Mouse (Mus musculus) stomach, embryonic 14.5 days (tissue): ENCODE data around the gene Fbxl18. TPM values are rescaled to one million over a fixed set of nuclear protein-coding genes. Genes with fewer than 3 reads are reported as not detected.
"Not testable (repeated sequence)": the region's sequence is repeated elsewhere in the genome, so short reads cannot be mapped to it uniquely, and the experiment has no call there.

Source experiments
- ATAC-seq: fragments of 200-750 bp; cut with Nextera tagmentation; 2 replicates; pipeline ENCODE4 v1.8.0; 2017; ENCODE audit warnings: low read depth, moderate TSS enrichment; ENCODE audit not compliant: insufficient number of reproducible peaks, insufficient read depth, low FRiP score
- H3K27ac ChIP-seq: fragments of 300-500 bp; sonication (generic); 2 replicates; pipeline ENCODE4 v1.5.1; 2014; ENCODE audit warnings: mild to moderate bottlenecking, low read length, moderate library complexity, mixed read lengths
- H3K27me3 ChIP-seq: fragments of 300-500 bp; sonication (generic); 2 replicates; pipeline ENCODE4 v1.6.1; 2014; ENCODE audit warnings: low read length, control low read depth, mixed read lengths; ENCODE audit not compliant: control insufficient read depth, insufficient read depth
- H3K36me3 ChIP-seq: fragments of 300-500 bp; sonication (generic); 2 replicates; pipeline ENCODE4 v1.6.1; 2014; ENCODE audit warnings: mild to moderate bottlenecking, control low read depth, low read length, moderate library complexity, mixed read lengths; ENCODE audit not compliant: control insufficient read depth, insufficient read depth
- H3K4me1 ChIP-seq: fragments of 300-500 bp; sonication (generic); 2 replicates; pipeline ENCODE4 v1.6.1; 2014; ENCODE audit warnings: low read length, control low read depth, mixed read lengths; ENCODE audit not compliant: control insufficient read depth, insufficient read depth
- H3K4me2 ChIP-seq: fragments of 300-500 bp; sonication (generic); replicated peaks from 2 replicates; pipeline ENCODE4 v1.6.1; 2014; ENCODE audit warnings: low read depth, low read length, control low read depth
- H3K4me3 ChIP-seq: fragments of 300-500 bp; sonication (generic); 2 replicates; pipeline ENCODE4 v1.5.1; 2014; ENCODE audit warnings: low read depth, low read length, control low read depth
- H3K9ac ChIP-seq: fragments of 300-500 bp; sonication (generic); replicated peaks from 2 replicates; pipeline ENCODE4 v1.6.1; 2014; ENCODE audit warnings: low read depth, mild to moderate bottlenecking, control low read depth, low read length, moderate library complexity, mixed read lengths
- H3K9me3 ChIP-seq: fragments of 300-500 bp; sonication (generic); 2 replicates; pipeline ENCODE4 v1.6.1; 2016; ENCODE audit warnings: low read depth, low read length, control low read depth; ENCODE audit not compliant: control insufficient read depth
- WGBS: fragments of 180-500 bp; shearing (Covaris S2); extraction: QIAGEN DNeasy Blood & Tissue Kit; methylation state at CpG from one replicate; pipeline ENCODE4 v1.1.7; 2014; 5-methylcytosine and 5-hydroxymethylcytosine counted together
- polyA plus RNA-seq: library from polyadenylated mRNA; unstranded; fragments of >200 nt; fragmentation: Nextera tagmentation; extraction: Ambion mirVana; gene quantifications from 2 replicates; pipeline ENCODE4 v1.2.1, GENCODE M21; 2014

Fbxl18 gene
- polyA plus RNA-seq, 1 experiment from 2014 or later = 9.1 TPM

DNA sequence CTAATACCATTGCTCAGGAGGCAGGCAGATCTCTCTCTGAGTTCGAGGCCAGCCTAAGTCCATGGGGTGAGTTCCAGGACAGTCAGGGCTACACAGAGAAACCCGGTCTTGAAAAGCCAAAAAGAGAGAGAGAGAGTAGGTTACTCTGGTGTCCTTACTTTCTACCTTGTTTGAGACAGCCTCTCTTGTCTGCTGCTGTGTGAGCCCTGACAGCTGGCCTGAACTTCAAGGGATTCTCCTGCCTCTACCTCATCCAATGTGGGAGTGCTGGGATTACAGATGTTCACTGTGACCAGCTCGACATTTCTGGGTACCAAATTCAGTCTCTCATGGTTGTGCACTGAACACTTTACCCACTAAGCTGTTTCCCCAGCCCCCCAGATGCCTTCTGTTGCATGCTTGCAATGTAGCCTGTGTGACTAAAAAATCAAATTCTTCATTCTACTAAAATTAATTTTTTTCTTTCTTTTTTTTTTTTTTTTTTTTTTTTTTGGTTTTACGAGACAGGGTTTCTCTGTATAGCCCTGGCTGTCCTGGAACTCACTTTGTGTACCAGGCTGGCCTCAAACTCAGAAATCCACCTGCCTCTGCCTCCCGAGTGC is 4.8 kb upstream of the Fbxl18 start:
- Histone ChIP-seq H3K9ac (no peak overlapping the region), H3K4me1 (peaks cover 10% of the 10 kb centered on the region; the same call in 1 of the 2 replicates), H3K27ac (no peak overlapping the region), H3K9me3 (no peaks in the 10 kb centered on the region), H3K4me2 (no peak overlapping the region), H3K4me3 (no peak overlapping the region), H3K27me3 (no peaks in the 10 kb centered on the region), H3K36me3 (peaks cover 52% of the 10 kb centered on the region)
- 78% methylated on average over 5 of the region's 5 CpGs for WGBS
- no peak for ATAC-seq

DNA sequence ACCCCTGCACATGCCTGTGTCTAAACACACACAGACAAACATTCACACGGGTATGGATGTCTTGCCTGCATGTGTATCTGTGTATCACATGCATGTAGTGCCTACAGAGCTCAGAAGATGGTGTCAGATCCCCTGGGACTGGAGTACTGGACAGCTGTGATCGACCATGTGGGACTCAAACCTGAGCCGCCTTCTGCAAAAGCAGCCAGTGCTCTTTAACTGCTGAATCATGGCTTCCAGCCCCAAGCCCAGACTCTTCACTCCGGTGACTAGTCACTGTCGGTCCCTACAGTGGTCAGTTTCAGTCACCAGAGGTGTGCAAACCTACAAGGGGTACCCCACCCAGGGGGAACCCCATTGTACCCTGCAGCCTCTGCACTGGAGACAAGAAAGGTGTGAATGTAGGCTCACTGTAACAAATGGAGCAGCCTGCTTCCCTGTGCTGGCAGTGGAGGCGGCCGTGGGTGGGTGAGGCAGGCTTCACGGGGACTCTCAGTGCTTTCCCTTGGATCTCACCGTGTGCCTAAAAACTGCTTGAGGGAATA is 3.9 kb upstream of the Fbxl18 start:
- Histone ChIP-seq H3K9me3 (no peaks in the 10 kb centered on the region), H3K9ac (no peak overlapping the region), H3K4me1 (peaks cover 6% of the 10 kb centered on the region; the same call in 1 of the 2 replicates), H3K4me2 (no peak overlapping the region), H3K27me3 (no peaks in the 10 kb centered on the region), H3K36me3 (peaks cover 43% of the 10 kb centered on the region), H3K27ac (no peak overlapping the region), H3K4me3 (no peak overlapping the region)
- WGBS = 81% methylated on average over 9 of the region's 9 CpGs
- no peak for ATAC-seq

DNA sequence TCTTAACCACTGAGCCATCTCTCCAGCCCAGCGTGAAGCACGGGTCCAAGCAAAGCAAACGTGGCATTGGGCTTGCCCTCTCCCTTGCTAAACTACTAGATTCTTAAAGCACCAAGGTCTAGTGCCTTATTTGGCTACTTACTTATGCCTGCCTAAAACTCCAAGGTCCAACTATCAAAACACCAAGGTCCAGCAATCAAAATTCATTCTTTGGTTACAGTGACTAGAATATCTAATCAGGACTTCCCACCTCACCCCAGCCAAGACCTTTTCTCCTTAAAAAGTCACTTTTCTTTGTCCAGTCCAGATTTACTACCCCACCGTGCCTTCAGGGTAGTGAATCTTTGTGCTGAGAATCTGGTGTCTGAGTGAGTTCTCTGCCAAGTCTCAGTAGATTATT is 3.1 kb upstream of the Fbxl18 start:
- peaks cover 36% of the 10 kb centered on the region for H3K36me3 ChIP-seq
- peaks cover 6% of the 10 kb centered on the region; the same call in 1 of the 2 replicates for H3K4me1 ChIP-seq
- no peak overlapping the region for H3K4me3 ChIP-seq
- WGBS = 83% methylated on average over 4 of the region's 4 CpGs
- no peaks in the 10 kb centered on the region for H3K9me3 ChIP-seq
- H3K9ac ChIP-seq = no peak overlapping the region
- ATAC-seq = no peak
- no peak overlapping the region for H3K4me2 ChIP-seq
- H3K27me3 ChIP-seq = no peaks in the 10 kb centered on the region
- no peak overlapping the region for H3K27ac ChIP-seq

DNA sequence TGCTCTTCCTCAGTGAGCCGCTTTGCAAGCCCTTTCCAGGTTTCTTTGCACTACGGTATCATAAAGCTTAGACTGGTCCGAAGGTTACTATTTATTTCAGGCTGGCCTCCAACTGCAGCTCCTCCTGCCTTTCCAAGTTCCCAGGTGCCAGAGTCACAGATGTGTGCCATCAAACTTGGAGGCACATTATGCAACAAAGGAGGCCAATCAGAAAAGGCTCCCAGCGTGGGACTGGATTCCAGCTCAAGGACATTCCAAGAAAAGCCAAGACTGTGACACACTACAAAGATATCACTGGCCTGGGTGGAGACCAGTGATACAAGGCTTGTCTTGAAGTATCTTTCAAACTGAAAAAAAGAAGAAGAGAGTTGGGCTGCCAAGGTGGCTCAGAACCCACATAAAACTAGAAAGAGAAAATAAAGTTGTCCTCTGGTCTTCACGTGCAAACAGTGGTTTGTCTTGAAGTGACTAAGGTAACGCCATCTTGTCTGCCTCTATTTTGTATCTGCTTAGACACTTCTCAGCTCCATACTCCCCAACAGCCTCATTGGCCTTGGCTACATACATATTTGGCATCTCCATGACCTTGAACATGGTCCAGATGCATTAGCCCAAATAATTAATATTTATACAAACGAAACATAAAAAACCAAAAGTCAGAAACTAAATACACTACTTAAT is 2.5 kb upstream of the Fbxl18 start:
- Histone ChIP-seq H3K4me2 (no peak overlapping the region), H3K4me1 (peaks cover 6% of the 10 kb centered on the region; the same call in 1 of the 2 replicates), H3K36me3 (peaks cover 31% of the 10 kb centered on the region), H3K27ac (no peak overlapping the region), H3K27me3 (no peaks in the 10 kb centered on the region), H3K9ac (no peak overlapping the region), H3K9me3 (no peaks in the 10 kb centered on the region), H3K4me3 (no peak overlapping the region)
- no peak for ATAC-seq
- 82% methylated on average over 7 of the region's 7 CpGs for WGBS

DNA sequence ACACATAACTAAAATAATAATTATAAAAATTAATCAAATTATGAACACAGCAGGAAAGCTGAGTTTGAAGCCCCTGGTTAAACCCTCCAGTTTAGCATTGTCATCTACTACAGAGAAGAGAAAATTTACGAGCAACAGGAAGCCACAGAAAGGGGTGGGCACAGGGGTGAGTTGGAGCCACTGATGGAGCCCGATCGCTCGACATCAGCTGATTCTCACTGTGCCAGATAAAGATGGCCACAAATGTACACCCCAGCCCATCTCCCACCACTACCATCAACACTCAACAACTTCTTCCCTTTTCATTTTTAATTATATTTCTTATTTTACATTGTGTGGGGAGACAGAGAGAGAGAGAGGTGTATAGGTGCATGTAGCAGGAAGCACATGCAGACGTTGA is 1.5 kb upstream of the Fbxl18 start:
- no peaks in the 10 kb centered on the region for H3K27me3 ChIP-seq
- H3K4me2 ChIP-seq = no peak overlapping the region
- ATAC-seq = no peak
- peaks cover 6% of the 10 kb centered on the region; the same call in 1 of the 2 replicates for H3K4me1 ChIP-seq
- peaks cover 21% of the 10 kb centered on the region for H3K36me3 ChIP-seq
- H3K4me3 ChIP-seq = no peak overlapping the region
- no peak overlapping the region for H3K9ac ChIP-seq
- 87% methylated on average over 5 of the region's 5 CpGs for WGBS
- no peaks in the 10 kb centered on the region for H3K9me3 ChIP-seq
- H3K27ac ChIP-seq = no peak overlapping the region

DNA sequence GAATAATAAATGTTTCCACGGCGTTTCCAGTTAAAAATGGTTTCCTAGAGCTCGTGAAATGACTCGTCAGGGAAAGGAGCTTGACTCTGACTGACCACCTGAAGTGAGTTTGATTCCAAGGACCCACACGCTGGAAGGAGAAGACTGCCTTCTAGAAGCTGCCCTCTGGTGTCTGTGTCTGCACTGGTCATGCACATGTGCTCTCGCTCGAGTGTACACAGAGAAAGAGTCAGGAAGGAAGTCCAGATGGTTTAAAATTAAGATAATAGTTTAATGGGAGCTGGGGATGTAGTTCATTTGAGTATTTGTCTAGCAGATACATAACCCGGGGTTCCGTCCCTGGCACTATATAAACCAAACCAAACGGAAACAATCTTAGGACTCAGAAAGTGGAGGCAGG is 971 bp upstream of the Fbxl18 start:
- Histone ChIP-seq H3K27ac (no peak overlapping the region), H3K9ac (no peak overlapping the region), H3K36me3 (peaks cover 15% of the 10 kb centered on the region), H3K4me1 (peaks cover 6% of the 10 kb centered on the region; the same call in 1 of the 2 replicates), H3K4me3 (no peak overlapping the region), H3K27me3 (no peaks in the 10 kb centered on the region), H3K9me3 (no peaks in the 10 kb centered on the region), H3K4me2 (no peak overlapping the region)
- no peak for ATAC-seq
- WGBS = 73% methylated on average over 10 of the region's 10 CpGs

DNA sequence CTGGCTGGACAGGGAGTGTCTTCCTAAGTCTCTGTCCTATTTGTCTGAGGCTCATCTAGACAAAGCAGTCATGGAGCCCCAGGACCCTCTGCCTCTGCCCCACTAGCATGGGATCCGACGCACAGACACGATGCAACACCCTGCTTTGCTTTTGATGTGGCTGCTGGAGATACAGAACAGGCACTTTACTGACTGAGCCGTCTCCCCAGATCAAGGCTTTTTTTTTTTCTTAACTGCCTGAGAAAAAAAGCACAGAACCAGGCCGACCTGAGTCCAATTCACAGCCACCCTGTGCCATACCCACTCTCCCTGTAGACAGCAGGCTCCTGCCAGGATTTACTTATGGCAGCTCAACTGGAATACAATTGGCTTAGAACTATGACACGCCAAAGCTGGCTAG is 3.8 kb downstream of the Fbxl18 start:
- 75% methylated on average over 6 of the region's 6 CpGs for WGBS

DNA sequence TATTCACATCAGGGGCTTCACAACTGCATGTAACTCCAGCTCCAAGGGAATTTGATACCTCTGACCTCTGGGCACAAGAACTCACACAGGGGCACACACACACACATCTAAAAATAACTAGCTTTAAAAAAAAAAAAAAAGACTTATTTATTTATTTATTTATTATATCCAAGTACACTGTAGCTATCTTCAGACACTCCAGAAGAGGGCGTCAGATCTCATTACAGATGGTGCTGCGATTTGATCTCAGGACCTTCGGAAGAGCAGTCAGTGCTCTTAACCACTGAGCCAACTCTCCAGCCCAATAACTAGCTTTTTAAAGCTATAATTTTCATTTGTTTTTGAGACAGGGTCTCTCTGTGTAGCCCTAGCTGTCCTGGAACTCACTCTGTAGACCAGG is 7.7 kb downstream of the Fbxl18 start:
- H3K4me1 ChIP-seq, H3K27ac ChIP-seq, H3K27me3 ChIP-seq, H3K4me3 ChIP-seq, H3K9ac ChIP-seq, H3K4me2 ChIP-seq, ATAC-seq, H3K9me3 ChIP-seq: not testable (repeated sequence)
- 84% methylated on average over 3 of the region's 3 CpGs for WGBS
- peaks cover 26% of the 10 kb centered on the region for H3K36me3 ChIP-seq

More for the DNA sequence above, 3.8 kb downstream of the Fbxl18 start:
- no peak overlapping the region for H3K27ac ChIP-seq
- H3K4me2 ChIP-seq = no peak overlapping the region
- no peaks in the 10 kb centered on the region for H3K27me3 ChIP-seq
- no peak for ATAC-seq
- H3K9me3 ChIP-seq = no peaks in the 10 kb centered on the region
- no peak overlapping the region for H3K4me3 ChIP-seq
- H3K36me3 ChIP-seq = peaks cover 8% of the 10 kb centered on the region
- H3K4me1 ChIP-seq = peaks cover 6% of the 10 kb centered on the region; the same call in 1 of the 2 replicates
- H3K9ac ChIP-seq = no peak overlapping the region
